Mouse (Mus musculus) hindbrain, embryonic 11.5 days (tissue): ENCODE data around the gene Ypel5. TPM values are rescaled to one million over a fixed set of nuclear protein-coding genes. Genes with fewer than 3 reads are reported as not detected.

Experiments
- ATAC-seq: fragments of 200-750 bp; cut with Nextera tagmentation; 2 replicates; pipeline ENCODE4 v1.8.0; 2017; ENCODE audit warnings: mild to moderate bottlenecking, moderate TSS enrichment, moderate library complexity; ENCODE audit not compliant: low FRiP score
- DNase-seq: peaks from one replicate; pipeline ENCODE4 v3.0.0-alpha.2; 2015; ENCODE audit warnings: low spot score
- H3K27ac ChIP-seq: fragments of 300-500 bp; sonication (generic); 2 replicates; pipeline ENCODE4 v1.5.1; 2014; ENCODE audit warnings: mild to moderate bottlenecking, low read depth, low read length
- H3K27me3 ChIP-seq: fragments of 300-500 bp; sonication (generic); 2 replicates; pipeline ENCODE4 v1.6.1; 2014; ENCODE audit warnings: mild to moderate bottlenecking, low read length, moderate library complexity, mixed read lengths; ENCODE audit not compliant: control insufficient read depth, insufficient read depth
- H3K36me3 ChIP-seq: fragments of 300-500 bp; sonication (generic); 2 replicates; pipeline ENCODE4 v1.6.1; 2014; ENCODE audit warnings: mild to moderate bottlenecking, low read length, moderate library complexity, mixed read lengths; ENCODE audit not compliant: control insufficient read depth, insufficient read depth
- H3K4me1 ChIP-seq: fragments of 300-500 bp; sonication (generic); replicated peaks from 2 replicates; pipeline ENCODE4 v1.6.1; 2014; ENCODE audit warnings: low read length, mixed read lengths; ENCODE audit not compliant: control insufficient read depth, insufficient read depth
- H3K4me2 ChIP-seq: fragments of 300-500 bp; sonication (generic); replicated peaks from 2 replicates; pipeline ENCODE4 v1.6.1; 2014; ENCODE audit warnings: mild to moderate bottlenecking, low read depth, low read length
- H3K4me3 ChIP-seq: fragments of 300-500 bp; sonication (generic); 2 replicates; pipeline ENCODE4 v1.5.1; 2014; ENCODE audit warnings: low read depth, low read length
- H3K9ac ChIP-seq: fragments of 300-500 bp; sonication (generic); 2 replicates; pipeline ENCODE4 v1.6.1; 2014; ENCODE audit warnings: low read depth, low read length
- H3K9me3 ChIP-seq: fragments of 300-500 bp; sonication (generic); 2 replicates; pipeline ENCODE4 v1.6.1; 2016; ENCODE audit warnings: low read length; ENCODE audit not compliant: control insufficient read depth
- WGBS: fragments of 180-500 bp; shearing (Covaris S2); extraction: QIAGEN DNeasy Blood & Tissue Kit; methylation state at CpG from one replicate; pipeline ENCODE4 v1.1.7; 2014; 5-methylcytosine and 5-hydroxymethylcytosine counted together
- polyA plus RNA-seq: library from polyadenylated mRNA; unstranded; fragments of >200 nt; fragmentation: Nextera tagmentation; extraction: Ambion mirVana; gene quantifications from 2 replicates; pipeline ENCODE4 v1.2.1, GENCODE M21; 2014

Ypel5 gene
- polyA plus RNA-seq, 1 experiment from 2014 or later, result 80.4 TPM

- DNase-seq, result peak; percentile 12
- Histone ChIP-seq H3K27ac (no peak overlapping the region), H3K4me3 (no peak overlapping the region), H3K9ac (no peak overlapping the region), H3K4me2 (no peak overlapping the region), H3K36me3 (no peaks in the 10 kb centered on the region), H3K27me3 (no peaks in the 10 kb centered on the region), H3K9me3 (no peaks in the 10 kb centered on the region), H3K4me1 (no peaks in the 10 kb centered on the region)
- 56% methylated on average over 8 of the region's 8 CpGs for WGBS
- ATAC-seq, result peak; percentile 19
Measured at GRCm38 (mm10) chr17:72890398-72890898, 54.2 kb downstream of the Ypel5 start.

- ATAC-seq (no peak), DNase-seq (no peak)
- no peak overlapping the region for H3K27ac ChIP-seq
- no peak overlapping the region for H3K4me3 ChIP-seq
- H3K9me3 ChIP-seq, result no peaks in the 10 kb centered on the region
- H3K36me3 ChIP-seq, result no peaks in the 10 kb centered on the region
- 91% methylated on average over 6 of the region's 6 CpGs for WGBS
- no peak overlapping the region for H3K4me2 ChIP-seq
- no peaks in the 10 kb centered on the region for H3K4me1 ChIP-seq
- no peak overlapping the region for H3K9ac ChIP-seq
- no peaks in the 10 kb centered on the region for H3K27me3 ChIP-seq
Measured at GRCm38 (mm10) chr17:72891556-72891955, 55.3 kb downstream of the Ypel5 start.

GRCm38 (mm10) chr17:72895506-72895905 is 59.3 kb downstream of the Ypel5 start:
- Histone ChIP-seq H3K36me3 (no peaks in the 10 kb centered on the region), H3K9me3 (no peaks in the 10 kb centered on the region), H3K4me2 (no peak overlapping the region), H3K4me3 (no peak overlapping the region), H3K4me1 (no peaks in the 10 kb centered on the region), H3K27me3 (no peaks in the 10 kb centered on the region), H3K27ac (no peak overlapping the region), H3K9ac (no peak overlapping the region)
- no peak for ATAC-seq
- no peak for DNase-seq
- 95% methylated on average over 3 of the region's 3 CpGs for WGBS

- ATAC-seq, result no peak
- no peaks in the 10 kb centered on the region for H3K4me1 ChIP-seq
- no peak for DNase-seq
- WGBS, result 91% methylated on average over 7 of the region's 7 CpGs
- H3K36me3 ChIP-seq, result no peaks in the 10 kb centered on the region
- H3K27ac ChIP-seq, result no peak overlapping the region
- no peak overlapping the region for H3K4me3 ChIP-seq
- H3K27me3 ChIP-seq, result no peaks in the 10 kb centered on the region
- H3K4me2 ChIP-seq, result no peak overlapping the region
- no peak overlapping the region for H3K9ac ChIP-seq
- H3K9me3 ChIP-seq, result no peaks in the 10 kb centered on the region
Measured at GRCm38 (mm10) chr17:72897076-72897475, 60.8 kb downstream of the Ypel5 start.

GRCm38 (mm10) chr17:72897961-72898360 is 61.7 kb downstream of the Ypel5 start:
- H3K27me3 ChIP-seq, result no peaks in the 10 kb centered on the region
- ATAC-seq (no peak), DNase-seq (no peak)
- no peak overlapping the region for H3K27ac ChIP-seq
- no peaks in the 10 kb centered on the region for H3K36me3 ChIP-seq
- H3K9me3 ChIP-seq, result no peaks in the 10 kb centered on the region
- H3K4me1 ChIP-seq, result no peaks in the 10 kb centered on the region
- 91% methylated on average over 5 of the region's 5 CpGs for WGBS
- H3K9ac ChIP-seq, result no peak overlapping the region
- H3K4me3 ChIP-seq, result no peak overlapping the region
- H3K4me2 ChIP-seq, result no peak overlapping the region

- Histone ChIP-seq H3K27me3 (no peaks in the 10 kb centered on the region), H3K9me3 (no peaks in the 10 kb centered on the region), H3K4me3 (no peak overlapping the region), H3K27ac (no peak overlapping the region), H3K4me2 (no peak overlapping the region), H3K4me1 (no peaks in the 10 kb centered on the region), H3K9ac (no peak overlapping the region), H3K36me3 (no peaks in the 10 kb centered on the region)
- ATAC-seq, result no peak
- 58% methylated on average over 3 of the region's 3 CpGs for WGBS
- no peak for DNase-seq
Measured at GRCm38 (mm10) chr17:72898775-72899174, 62.5 kb downstream of the Ypel5 start.

Other genes with a start within 250 kb of the Ypel5 start
- 0.27 and 0.51 TPM in 2 replicates for gene Alk, start 231.8 kb upstream of the Ypel5 start, polyA plus RNA-seq
- 7.0 and 8.6 TPM in 2 replicates for gene Lbh, start 81.9 kb downstream of the Ypel5 start, polyA plus RNA-seq